Mouse (Mus musculus) embryonic facial prominence, embryonic 11.5 days (tissue): Measurements from ENCODE around the gene Bex3. TPM values are rescaled to one million over a fixed set of nuclear protein-coding genes. Genes with fewer than 3 reads are reported as not detected.
"Not testable (repeated sequence)": the region's sequence is repeated elsewhere in the genome, so short reads cannot be mapped to it uniquely, and the experiment has no call there.

Experiments
- ATAC-seq: fragments of 200-750 bp; cut with Nextera tagmentation; replicated peaks from 2 replicates; pipeline ENCODE4 v1.8.0; 2017; ENCODE audit warnings: low read depth; ENCODE audit not compliant: insufficient number of reproducible peaks, low FRiP score, low TSS enrichment
- DNase-seq: peaks from one replicate; pipeline ENCODE4 v3.0.0-alpha.2; 2015; ENCODE audit warnings: low spot score
- H3K27ac ChIP-seq: fragments of 300-500 bp; sonication (generic); replicated peaks from 2 replicates; pipeline ENCODE4 v1.5.1; 2014; ENCODE audit warnings: mild to moderate bottlenecking, low read depth, low read length, control low read depth
- H3K27me3 ChIP-seq: fragments of 300-500 bp; sonication (generic); 2 replicates; pipeline ENCODE4 v1.6.1; 2014; ENCODE audit warnings: mild to moderate bottlenecking, low read length, moderate library complexity, mixed read lengths; ENCODE audit not compliant: control insufficient read depth, insufficient read depth
- H3K36me3 ChIP-seq: fragments of 300-500 bp; sonication (generic); replicated peaks from 2 replicates; pipeline ENCODE4 v1.6.1; 2014; ENCODE audit warnings: low read depth, mild to moderate bottlenecking, low read length, moderate library complexity, mixed read lengths; ENCODE audit not compliant: control insufficient read depth, insufficient read depth
- H3K4me1 ChIP-seq: fragments of 300-500 bp; sonication (generic); 2 replicates; pipeline ENCODE4 v1.6.1; 2014; ENCODE audit warnings: low read length, mixed read lengths; ENCODE audit not compliant: control insufficient read depth, insufficient read depth
- H3K4me2 ChIP-seq: fragments of 300-500 bp; sonication (generic); 2 replicates; pipeline ENCODE4 v1.6.1; 2014; ENCODE audit warnings: low read depth, mild to moderate bottlenecking, control low read depth, low read length, moderate library complexity
- H3K4me3 ChIP-seq: fragments of 300-500 bp; sonication (generic); 2 replicates; pipeline ENCODE4 v1.5.1; 2014; ENCODE audit warnings: low read depth, low read length, control low read depth
- H3K9ac ChIP-seq: fragments of 300-500 bp; sonication (generic); replicated peaks from 2 replicates; pipeline ENCODE4 v1.6.1; 2014; ENCODE audit warnings: mild to moderate bottlenecking, control low read depth, low read length
- H3K9me3 ChIP-seq: fragments of 300-500 bp; sonication (generic); replicated peaks from 2 replicates; pipeline ENCODE4 v1.6.1; 2016; ENCODE audit warnings: mild to moderate bottlenecking, low read length, inconsistent platforms, mixed read lengths; ENCODE audit not compliant: control insufficient read depth
- WGBS: fragments of 180-500 bp; shearing (Covaris S2); extraction: QIAGEN DNeasy Blood & Tissue Kit; methylation state at CpG from one replicate; pipeline ENCODE4 v1.1.7; 2014; 5-methylcytosine and 5-hydroxymethylcytosine counted together
- polyA plus RNA-seq: library from polyadenylated mRNA; unstranded; fragments of >200 nt; fragmentation: Nextera tagmentation; extraction: Ambion mirVana; gene quantifications from 2 replicates; pipeline ENCODE4 v1.2.1, GENCODE M21; 2014

Gene Bex3
- polyA plus RNA-seq = 720 and 723 TPM in 2 replicates

DNA sequence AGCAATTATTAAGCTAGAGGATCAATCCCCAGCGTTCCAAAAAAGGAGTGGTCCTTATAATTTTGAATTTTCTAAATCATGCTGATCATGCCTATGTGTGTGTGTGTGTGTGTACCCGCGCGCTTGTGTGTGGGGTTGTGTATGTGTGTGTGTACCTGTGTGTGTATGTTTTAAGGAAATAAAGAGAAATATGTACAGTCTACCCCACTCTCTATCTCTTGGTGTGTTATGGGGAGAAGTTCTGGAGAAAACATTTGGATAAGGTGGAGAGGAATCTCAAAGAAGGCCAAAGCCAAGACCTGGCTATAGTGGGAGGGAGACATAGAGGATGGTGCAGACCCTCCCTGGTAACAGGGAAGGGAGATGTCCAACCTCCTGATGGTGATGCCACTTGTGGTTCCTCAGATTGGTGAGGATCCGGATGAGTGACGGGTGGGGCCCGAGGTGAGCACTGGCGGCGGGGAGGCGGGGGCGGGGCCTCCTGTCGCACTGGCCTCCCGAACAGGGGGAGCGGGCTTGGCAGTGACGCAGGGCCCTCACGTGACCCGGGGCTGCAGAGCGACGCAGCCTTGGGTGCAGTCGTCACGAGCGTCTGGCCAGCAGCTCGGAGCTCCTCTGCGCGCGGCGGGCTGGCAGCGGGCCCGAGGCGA, at the start of gene Bex3:
TSS of gene Bex3 (plus strand) at position 511 of the 650 bp plus-strand sequence.
- H3K36me3 ChIP-seq, H3K27me3 ChIP-seq, H3K9me3 ChIP-seq, H3K4me1 ChIP-seq, H3K27ac ChIP-seq: not testable (repeated sequence)
- ATAC-seq (peak; percentile 97), DNase-seq (peak; percentile 10)
- H3K4me3 ChIP-seq = peak within 1 kb of the TSS; percentile 43
- H3K9ac ChIP-seq = peak within 1 kb of the TSS; percentile 44
- H3K4me2 ChIP-seq = peak within 1 kb of the TSS; percentile 29
- 32% methylated on average over 11 of the region's 30 CpGs for WGBS

DNA sequence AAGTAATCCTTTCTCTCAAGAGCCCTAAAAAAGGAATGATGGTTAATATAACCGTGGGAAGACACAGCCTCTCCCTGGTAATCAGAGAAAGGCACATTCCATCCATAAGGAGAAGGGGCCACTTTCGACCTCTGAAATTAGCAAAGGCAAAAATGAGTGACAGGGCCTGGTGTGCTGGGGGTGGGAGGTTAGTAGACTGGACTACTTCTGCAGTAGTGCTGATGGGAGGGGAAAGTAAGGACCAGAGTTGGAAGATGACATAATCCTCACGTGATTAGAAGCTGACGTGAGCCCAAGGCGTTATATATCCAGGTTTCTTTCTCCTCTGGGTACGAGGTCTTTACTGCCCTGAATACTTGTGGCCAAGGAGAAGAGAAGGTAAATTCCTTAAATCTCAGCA, 46.3 kb upstream of the Bex3 start:
- no peaks in the 10 kb centered on the region for H3K9me3 ChIP-seq
- no peaks in the 10 kb centered on the region for H3K36me3 ChIP-seq
- H3K4me2 ChIP-seq = no peak overlapping the region
- H3K9ac ChIP-seq = no peak overlapping the region
- no peak overlapping the region for H3K27ac ChIP-seq
- H3K4me3 ChIP-seq = no peak overlapping the region
- DNase-seq (no peak), ATAC-seq (no peak)
- 68% methylated on average over 6 of the region's 6 CpGs for WGBS
- H3K4me1 ChIP-seq = no peaks in the 10 kb centered on the region
- no peaks in the 10 kb centered on the region for H3K27me3 ChIP-seq

DNA sequence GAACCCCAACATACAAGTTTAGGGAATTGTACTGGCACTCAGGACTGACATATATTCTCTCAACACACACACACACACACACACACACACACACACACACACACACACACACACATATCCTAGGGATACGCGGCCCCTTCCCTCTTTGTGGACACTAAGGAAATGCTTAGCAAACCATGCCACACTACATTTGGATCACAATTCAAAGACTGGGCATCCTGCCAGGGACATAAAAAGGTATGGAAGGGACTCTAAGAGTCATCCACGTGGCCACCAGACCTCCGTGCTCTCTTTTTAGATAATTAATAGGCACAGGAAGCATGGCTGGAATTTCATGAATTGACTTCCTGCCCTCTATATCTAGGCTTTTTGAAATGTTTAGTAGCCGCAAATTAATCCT, 42.3 kb upstream of the Bex3 start:
- WGBS = 77% methylated on average over 5 of the region's 5 CpGs
- no peak for ATAC-seq
- Histone ChIP-seq H3K27ac (no peak overlapping the region), H3K4me2 (no peak overlapping the region), H3K4me3 (no peak overlapping the region), H3K4me1 (no peaks in the 10 kb centered on the region), H3K9me3 (no peaks in the 10 kb centered on the region), H3K27me3 (no peaks in the 10 kb centered on the region), H3K9ac (no peak overlapping the region), H3K36me3 (no peaks in the 10 kb centered on the region)
- no peak for DNase-seq

GRCm38 (mm10) chrX:136238118-136238517, 31.9 kb upstream of the Bex3 start:
- H3K9me3 ChIP-seq = no peaks in the 10 kb centered on the region
- no peaks in the 10 kb centered on the region for H3K27me3 ChIP-seq
- no peaks in the 10 kb centered on the region for H3K36me3 ChIP-seq
- H3K4me2 ChIP-seq = no peak overlapping the region
- no peaks in the 10 kb centered on the region for H3K4me1 ChIP-seq
- ATAC-seq (no peak), DNase-seq (peak; percentile 56)
- H3K4me3 ChIP-seq = no peak overlapping the region
- no peak overlapping the region for H3K9ac ChIP-seq
- H3K27ac ChIP-seq = no peak overlapping the region
- WGBS = 51% methylated on average over 3 of the region's 3 CpGs

GRCm38 (mm10) chrX:136243181-136243580, 26.9 kb upstream of the Bex3 start:
- no peak overlapping the region for H3K4me2 ChIP-seq
- no peak overlapping the region for H3K27ac ChIP-seq
- ATAC-seq (no peak), DNase-seq (no peak)
- 73% methylated on average over 2 of the region's 2 CpGs for WGBS
- H3K9ac ChIP-seq = no peak overlapping the region
- no peaks in the 10 kb centered on the region for H3K27me3 ChIP-seq
- no peaks in the 10 kb centered on the region for H3K36me3 ChIP-seq
- no peaks in the 10 kb centered on the region for H3K9me3 ChIP-seq
- no peaks in the 10 kb centered on the region for H3K4me1 ChIP-seq
- no peak overlapping the region for H3K4me3 ChIP-seq

DNA sequence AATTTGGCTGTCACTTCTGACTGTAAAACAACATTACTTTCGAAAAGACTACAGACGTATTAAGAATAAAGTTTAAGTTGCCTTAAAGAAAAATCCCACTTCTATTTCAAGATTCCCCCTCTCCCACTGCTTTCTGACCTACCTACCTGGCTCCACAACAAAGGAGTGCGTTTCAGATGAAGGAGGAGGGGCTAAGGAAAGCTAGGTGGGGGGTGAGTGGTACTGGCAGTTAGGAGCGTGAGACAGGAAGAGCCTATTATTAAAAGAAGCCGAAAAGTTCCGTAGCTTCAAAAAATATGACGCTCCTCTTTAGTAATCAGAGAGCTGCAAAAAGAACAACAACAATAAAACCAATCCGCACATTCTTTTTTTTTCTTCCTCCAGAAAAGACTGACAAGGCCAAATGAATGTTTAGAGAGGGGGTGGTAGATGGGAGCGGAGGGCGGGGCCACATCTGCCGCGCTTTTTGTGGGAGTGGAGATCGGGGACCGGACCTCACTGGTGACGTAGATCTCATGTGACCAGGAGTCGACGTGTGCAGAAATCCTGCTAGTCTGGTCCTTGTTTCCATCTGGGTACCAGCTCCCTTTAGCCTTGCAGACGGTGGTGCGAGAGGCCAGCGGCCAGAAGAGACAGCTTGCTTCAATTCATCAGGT, 25.4 kb upstream of the Bex3 start, which contains the start of gene Tceal9:
TSS of gene Tceal9 (plus strand) at position 506 of the 656 bp plus-strand sequence.
- Histone ChIP-seq H3K4me1 (no peaks in the 10 kb centered on the region), H3K27ac (peak within 1 kb of the TSS; percentile 35; the same call in 1 of the 2 replicates), H3K9me3 (no peaks in the 10 kb centered on the region), H3K36me3 (no peaks in the 10 kb centered on the region), H3K27me3 (no peaks in the 10 kb centered on the region), H3K4me2 (peak within 1 kb of the TSS; percentile 40), H3K9ac (peak within 1 kb of the TSS; percentile 73), H3K4me3 (peak within 1 kb of the TSS; percentile 53)
- DNase-seq (peak; percentile 84), ATAC-seq (peak; percentile 93)
- WGBS = 22% methylated on average over 20 of the region's 20 CpGs

DNA sequence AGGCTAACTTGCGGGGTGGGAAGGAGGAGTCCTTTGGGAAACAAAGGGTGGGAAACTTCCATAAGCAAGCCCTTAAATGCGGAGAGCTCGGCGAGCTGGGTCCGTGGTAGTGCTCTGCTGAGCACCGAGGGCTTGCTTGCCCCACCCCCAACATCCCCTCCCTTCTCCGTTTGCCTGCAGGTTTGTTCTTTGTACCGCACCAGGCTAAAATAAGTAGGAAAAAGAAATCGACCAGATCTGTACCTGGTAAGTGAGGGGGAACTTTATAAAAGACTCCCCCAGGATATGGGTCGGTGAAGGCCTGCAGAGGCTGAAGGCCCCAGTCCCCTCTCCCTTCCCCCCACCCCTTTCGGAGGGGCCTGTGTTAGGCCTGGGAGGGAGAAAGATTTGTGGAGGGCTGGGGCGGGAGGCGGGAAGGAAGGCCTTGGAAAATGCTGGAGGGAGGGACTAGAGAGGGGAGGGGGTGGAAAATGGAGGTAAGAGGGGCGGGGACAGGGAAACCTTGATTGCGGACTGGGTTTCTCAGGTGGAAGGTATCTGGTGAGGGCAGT, 24.5 kb upstream of the Bex3 start:
- Histone ChIP-seq H3K9me3 (no peaks in the 10 kb centered on the region), H3K9ac (peak overlapping the region; percentile 73), H3K36me3 (no peaks in the 10 kb centered on the region), H3K27me3 (no peaks in the 10 kb centered on the region), H3K4me2 (peak overlapping the region; percentile 40), H3K27ac (peak overlapping the region; percentile 35; the same call in 1 of the 2 replicates), H3K4me1 (no peaks in the 10 kb centered on the region), H3K4me3 (peak overlapping the region; percentile 53)
- DNase-seq = peak; percentile 60
- WGBS = 19% methylated on average over 14 of the region's 15 CpGs
- peak; percentile 63 for ATAC-seq

DNA sequence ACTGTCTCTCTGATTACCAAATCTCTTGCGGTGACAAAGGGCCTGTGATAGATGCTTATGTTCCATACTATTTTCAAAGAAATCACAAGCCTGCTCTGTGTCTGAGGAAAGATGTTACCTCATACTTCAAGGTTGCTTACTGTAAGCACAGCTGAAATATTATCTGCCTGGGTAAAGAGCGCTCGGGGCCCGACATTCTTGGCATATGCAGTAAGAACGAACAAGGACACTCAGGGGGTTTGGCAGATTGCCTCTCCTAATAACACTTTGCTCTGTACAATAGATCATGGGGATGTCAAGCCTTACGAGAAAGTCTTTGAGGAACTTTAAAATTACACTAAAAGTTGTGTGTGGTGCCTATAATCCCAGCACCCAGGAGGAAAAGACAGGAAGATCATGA, 21.2 kb upstream of the Bex3 start:
- no peak overlapping the region for H3K4me2 ChIP-seq
- H3K27me3 ChIP-seq = no peaks in the 10 kb centered on the region
- WGBS = 81% methylated on average over 6 of the region's 6 CpGs
- H3K4me3 ChIP-seq = no peak overlapping the region
- H3K4me1 ChIP-seq = no peaks in the 10 kb centered on the region
- DNase-seq = no peak
- H3K9ac ChIP-seq = no peak overlapping the region
- H3K36me3 ChIP-seq = no peaks in the 10 kb centered on the region
- ATAC-seq = no peak
- H3K27ac ChIP-seq = no peak overlapping the region
- H3K9me3 ChIP-seq = no peaks in the 10 kb centered on the region
